Mouse (Mus musculus) intestine, postnatal 0 days (tissue): ENCODE measurements around the gene Dis3l2. TPM values are rescaled to one million over a fixed set of nuclear protein-coding genes. Genes with fewer than 3 reads are reported as not detected.

Experiments used
- ATAC-seq: fragments of 200-750 bp; cut with Nextera tagmentation; 2 replicates; pipeline ENCODE4 v1.8.0; 2017; ENCODE audit warnings: mild to moderate bottlenecking, moderate TSS enrichment, moderate library complexity
- H3K27ac ChIP-seq: fragments of 300-500 bp; sonication (generic); 2 replicates; pipeline ENCODE4 v1.5.1; 2014; ENCODE audit warnings: mild to moderate bottlenecking, low read depth, low read length, moderate library complexity
- H3K27me3 ChIP-seq: fragments of 300-500 bp; sonication (generic); replicated peaks from 2 replicates; pipeline ENCODE4 v1.6.1; 2014; ENCODE audit warnings: low read length, mixed read lengths; ENCODE audit not compliant: control insufficient read depth, insufficient read depth
- H3K36me3 ChIP-seq: fragments of 300-500 bp; sonication (generic); 2 replicates; pipeline ENCODE4 v1.6.1; 2014; ENCODE audit warnings: mild to moderate bottlenecking, moderate library complexity; ENCODE audit not compliant: control insufficient read depth, insufficient read depth
- H3K4me1 ChIP-seq: fragments of 300-500 bp; sonication (generic); replicated peaks from 2 replicates; pipeline ENCODE4 v1.6.1; 2014; ENCODE audit warnings: antibody characterized with exemption, low read length, mixed read lengths; ENCODE audit not compliant: control insufficient read depth, insufficient read depth
- H3K4me2 ChIP-seq: fragments of 300-500 bp; sonication (generic); replicated peaks from 2 replicates; pipeline ENCODE4 v1.6.1; 2014; ENCODE audit warnings: low read depth, mild to moderate bottlenecking, moderate library complexity
- H3K4me3 ChIP-seq: fragments of 300-500 bp; sonication (generic); 2 replicates; pipeline ENCODE4 v1.5.1; 2014; ENCODE audit warnings: low read depth, low read length
- H3K9ac ChIP-seq: fragments of 300-500 bp; sonication (generic); 2 replicates; pipeline ENCODE4 v1.6.1; 2014; ENCODE audit warnings: mild to moderate bottlenecking, low read depth, low read length
- H3K9me3 ChIP-seq: fragments of 300-500 bp; sonication (generic); 2 replicates; pipeline ENCODE4 v1.6.1; 2016; ENCODE audit warnings: mixed run types; ENCODE audit not compliant: control insufficient read depth
- CTCF ChIP-seq: sonication (generic); IDR thresholded peaks from 2 replicates; pipeline ENCODE4 v1.5.1; 2016; ENCODE audit warnings: low read depth, mild to moderate bottlenecking, control low read depth, antibody characterized with exemption, moderate library complexity
- WGBS: fragments of 180-500 bp; shearing (Covaris S2); extraction: QIAGEN DNeasy Blood & Tissue Kit; methylation state at CpG from one replicate; pipeline ENCODE4 v1.1.7; 2014; 5-methylcytosine and 5-hydroxymethylcytosine counted together
- polyA plus RNA-seq: library from polyadenylated mRNA; unstranded; fragments of >200 nt; fragmentation: Nextera tagmentation; extraction: Ambion mirVana; gene quantifications from 2 replicates; pipeline ENCODE4 v1.2.1, GENCODE M21; 2015

The Dis3l2 gene
- polyA plus RNA-seq, 1 experiment from 2014 or later = 11.7 TPM

- ATAC-seq = no peak
- H3K36me3 ChIP-seq = no peaks in the 10 kb centered on the region
- H3K9me3 ChIP-seq = no peaks in the 10 kb centered on the region
- H3K4me1 ChIP-seq = 0 out of 2 replicates have a peak, but pooled peaks cover 2% of the 10 kb centered on the region
- 54% methylated on average over 9 of the region's 9 CpGs for WGBS
- H3K27ac ChIP-seq = no peak overlapping the region
- no peak overlapping the region for H3K4me3 ChIP-seq
- no peak overlapping the region for H3K9ac ChIP-seq
- H3K27me3 ChIP-seq = peaks cover 25% of the 10 kb centered on the region
- no peak overlapping the region for H3K4me2 ChIP-seq
- TF ChIP-seq CTCF = no peak
Observed at GRCm38 (mm10) chr1:86674385-86674784, 29.2 kb upstream of the Dis3l2 start.

GRCm38 (mm10) chr1:86675126-86675525, 28.5 kb upstream of the Dis3l2 start:
- 87% methylated on average over 12 of the region's 12 CpGs for WGBS
- H3K4me1 ChIP-seq = no peaks in the 10 kb centered on the region
- TF ChIP-seq CTCF = no peak
- H3K9me3 ChIP-seq = no peaks in the 10 kb centered on the region
- H3K36me3 ChIP-seq = no peaks in the 10 kb centered on the region
- no peak overlapping the region for H3K27ac ChIP-seq
- H3K4me3 ChIP-seq = no peak overlapping the region
- no peak overlapping the region for H3K4me2 ChIP-seq
- peaks cover 18% of the 10 kb centered on the region; the same call in 1 of the 2 replicates for H3K27me3 ChIP-seq
- no peak for ATAC-seq
- no peak overlapping the region for H3K9ac ChIP-seq

DNA sequence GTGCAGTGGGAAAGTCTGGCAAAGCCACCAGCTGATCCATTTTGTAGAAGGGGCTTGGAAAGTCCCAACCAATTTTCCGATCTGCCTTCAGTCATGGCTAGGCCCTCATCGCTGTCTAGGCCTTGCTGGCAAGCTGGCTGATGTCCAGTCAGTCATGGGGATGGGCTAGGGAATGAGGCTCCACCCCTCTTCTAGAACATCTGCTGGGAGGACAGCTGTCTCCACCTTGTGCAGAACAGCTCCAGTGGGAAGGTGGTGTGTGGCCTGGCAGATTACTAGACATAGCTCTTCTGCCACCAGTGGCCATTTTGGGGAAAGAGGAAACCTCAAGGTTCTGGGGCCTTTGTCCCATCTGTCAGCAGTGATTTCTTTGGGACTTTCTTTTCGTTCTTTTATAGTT, 26.0 kb upstream of the Dis3l2 start:
- H3K36me3 ChIP-seq = no peaks in the 10 kb centered on the region
- no peak for ATAC-seq
- no peak overlapping the region for H3K27ac ChIP-seq
- no peaks in the 10 kb centered on the region for H3K4me1 ChIP-seq
- 62% methylated on average over 3 of the region's 3 CpGs for WGBS
- H3K9me3 ChIP-seq = no peaks in the 10 kb centered on the region
- H3K27me3 ChIP-seq = no peaks in the 10 kb centered on the region
- H3K4me3 ChIP-seq = no peak overlapping the region
- no peak overlapping the region for H3K9ac ChIP-seq
- no peak overlapping the region for H3K4me2 ChIP-seq
- TF ChIP-seq CTCF = no peak

GRCm38 (mm10) chr1:86678667-86679066, 24.9 kb upstream of the Dis3l2 start:
- ATAC-seq = no peak
- no peak overlapping the region for H3K4me3 ChIP-seq
- no peaks in the 10 kb centered on the region for H3K9me3 ChIP-seq
- no peaks in the 10 kb centered on the region for H3K4me1 ChIP-seq
- no peak overlapping the region for H3K4me2 ChIP-seq
- no peak overlapping the region for H3K9ac ChIP-seq
- H3K27me3 ChIP-seq = no peaks in the 10 kb centered on the region
- H3K27ac ChIP-seq = no peak overlapping the region
- no peak for TF ChIP-seq CTCF
- H3K36me3 ChIP-seq = no peaks in the 10 kb centered on the region
- 82% methylated on average over 10 of the region's 10 CpGs for WGBS

- Histone ChIP-seq H3K4me1 (no peaks in the 10 kb centered on the region), H3K4me2 (no peak overlapping the region), H3K4me3 (no peak overlapping the region), H3K9me3 (no peaks in the 10 kb centered on the region), H3K27me3 (no peaks in the 10 kb centered on the region), H3K36me3 (no peaks in the 10 kb centered on the region), H3K27ac (no peak overlapping the region), H3K9ac (no peak overlapping the region)
- WGBS = 81% methylated on average over 4 of the region's 4 CpGs
- TF ChIP-seq CTCF = no peak
- ATAC-seq = no peak
Observed at GRCm38 (mm10) chr1:86687236-86687635, 16.4 kb upstream of the Dis3l2 start.

DNA sequence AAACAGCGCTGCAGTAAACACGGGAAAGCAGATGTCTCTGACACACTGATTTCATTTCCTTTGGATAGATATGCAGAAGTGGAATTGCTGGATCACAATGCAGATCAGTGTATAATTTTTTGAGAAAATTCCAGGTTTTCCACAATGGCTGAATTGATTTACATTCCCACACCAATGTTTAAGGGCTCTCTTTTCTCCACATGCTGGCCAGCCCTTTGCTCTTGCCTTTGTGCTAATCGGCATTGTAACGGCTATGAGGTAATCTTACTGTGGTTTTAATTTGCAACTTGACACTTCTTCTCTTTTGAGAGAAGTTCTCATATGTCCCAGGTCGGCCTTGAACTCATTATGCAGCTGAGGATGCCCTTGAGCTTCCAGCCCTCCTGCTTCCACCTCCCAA, 12.6 kb upstream of the Dis3l2 start:
- no peak overlapping the region for H3K9ac ChIP-seq
- H3K27me3 ChIP-seq = no peaks in the 10 kb centered on the region
- H3K36me3 ChIP-seq = no peaks in the 10 kb centered on the region
- H3K4me1 ChIP-seq = no peaks in the 10 kb centered on the region
- H3K27ac ChIP-seq = no peak overlapping the region
- ATAC-seq = no peak
- H3K9me3 ChIP-seq = no peaks in the 10 kb centered on the region
- no peak overlapping the region for H3K4me3 ChIP-seq
- H3K4me2 ChIP-seq = no peak overlapping the region
- no peak for TF ChIP-seq CTCF
- WGBS = 76% methylated on average over 5 of the region's 5 CpGs

DNA sequence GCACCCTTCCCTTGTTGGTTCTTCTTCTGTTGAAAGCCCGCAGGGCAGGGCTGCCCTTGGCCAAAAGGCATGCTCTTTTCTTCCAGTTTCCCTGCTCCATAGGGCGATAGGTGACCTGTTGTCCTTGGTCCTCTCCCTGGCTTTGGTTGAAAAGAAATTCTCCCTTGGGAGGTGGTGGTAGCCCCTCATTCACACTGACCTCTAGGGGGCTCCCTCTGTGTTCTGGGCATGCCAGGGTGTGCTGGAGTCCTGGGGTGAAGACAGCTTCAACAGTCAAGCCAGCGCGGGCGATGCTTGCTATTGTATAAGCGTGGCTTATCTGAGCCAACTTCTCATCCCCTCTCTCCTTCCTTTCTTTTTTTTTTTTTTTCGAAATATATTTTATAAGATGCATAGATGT, 6.7 kb upstream of the Dis3l2 start:
- no peak overlapping the region for H3K9ac ChIP-seq
- H3K27ac ChIP-seq = no peak overlapping the region
- H3K27me3 ChIP-seq = no peaks in the 10 kb centered on the region
- no peak for ATAC-seq
- WGBS = 63% methylated on average over 7 of the region's 7 CpGs
- no peaks in the 10 kb centered on the region for H3K9me3 ChIP-seq
- H3K4me3 ChIP-seq = no peak overlapping the region
- no peak overlapping the region for H3K4me2 ChIP-seq
- no peaks in the 10 kb centered on the region for H3K4me1 ChIP-seq
- H3K36me3 ChIP-seq = no peaks in the 10 kb centered on the region
- peak; percentile 45 for TF ChIP-seq CTCF
